Mouse (Mus musculus) cerebellum, adult 11-12 months (tissue): ENCODE results near the gene Wap.

Experiments used
- DNase-seq: peaks from one replicate; pipeline ENCODE4 v3.0.0; 2022

Gene Wap

DNA sequence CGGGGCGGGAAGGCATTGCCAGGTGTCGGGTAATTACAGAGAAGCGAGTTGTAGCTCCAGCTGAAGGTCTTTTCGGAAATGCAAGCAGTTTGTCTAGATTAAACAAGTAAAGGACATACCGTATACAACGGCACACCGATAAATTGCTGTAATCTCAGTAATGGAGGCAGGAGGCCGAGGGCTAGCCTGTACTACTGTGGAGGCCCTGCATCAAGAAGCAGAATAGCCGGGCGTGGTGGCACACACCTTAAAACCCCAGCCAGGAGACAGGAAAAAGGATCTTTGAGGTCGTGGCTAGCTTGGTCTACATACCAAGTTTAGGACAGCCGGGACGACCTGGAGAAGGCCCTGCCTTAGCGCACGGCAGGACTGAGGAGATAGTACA, 12.1 kb downstream of the Wap start:
- no peak for DNase-seq

DNA sequence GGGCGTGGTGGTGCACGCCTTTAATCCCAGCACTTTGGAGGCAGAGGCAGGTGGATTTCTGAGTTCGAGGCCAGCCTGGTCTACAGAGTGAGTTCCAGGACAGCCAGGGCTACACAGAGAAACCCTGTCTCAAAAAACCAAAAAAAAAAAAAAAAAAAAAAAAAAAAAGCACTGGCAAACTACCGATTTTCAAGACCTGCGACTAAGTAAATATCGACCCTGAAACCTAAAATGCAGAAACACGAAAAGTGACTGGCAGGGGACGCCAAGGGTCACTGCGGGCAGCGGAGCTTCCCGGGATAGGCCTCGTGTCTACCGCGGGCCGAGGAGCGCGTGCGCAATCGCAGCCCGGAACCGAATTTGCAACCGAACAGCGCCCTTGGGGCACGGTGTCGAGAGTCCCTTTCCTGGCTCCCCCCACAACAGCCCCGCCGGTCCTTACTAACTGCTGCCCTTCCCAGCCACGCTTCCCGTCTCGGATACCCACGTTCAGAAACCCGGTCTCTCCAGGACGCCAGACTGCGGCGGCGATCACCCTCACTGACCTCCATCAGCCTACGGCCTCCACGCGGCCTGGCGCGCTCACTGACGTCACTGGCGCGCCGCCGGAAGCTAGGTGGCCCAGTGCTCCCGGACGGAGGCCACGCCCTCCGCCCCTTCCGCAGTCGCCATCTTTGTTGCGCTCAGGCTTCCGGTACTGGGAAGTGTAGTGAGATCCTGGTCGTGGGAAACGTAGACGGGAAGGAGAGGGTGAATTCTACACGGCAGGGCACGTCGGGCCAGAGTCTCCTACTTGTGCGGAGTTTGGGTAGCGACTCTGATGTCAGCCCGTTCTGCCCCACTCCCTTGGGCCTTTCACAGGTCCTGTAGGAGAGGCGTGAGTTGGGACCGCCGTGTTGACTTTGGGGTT, 12.7 kb downstream of the Wap start, which contains the start of gene Tbrg4:
Gene Tbrg4, minus strand, starts transcription at position 590 of the 910 bp plus-strand sequence.
- DNase-seq: peak; percentile 94

DNA sequence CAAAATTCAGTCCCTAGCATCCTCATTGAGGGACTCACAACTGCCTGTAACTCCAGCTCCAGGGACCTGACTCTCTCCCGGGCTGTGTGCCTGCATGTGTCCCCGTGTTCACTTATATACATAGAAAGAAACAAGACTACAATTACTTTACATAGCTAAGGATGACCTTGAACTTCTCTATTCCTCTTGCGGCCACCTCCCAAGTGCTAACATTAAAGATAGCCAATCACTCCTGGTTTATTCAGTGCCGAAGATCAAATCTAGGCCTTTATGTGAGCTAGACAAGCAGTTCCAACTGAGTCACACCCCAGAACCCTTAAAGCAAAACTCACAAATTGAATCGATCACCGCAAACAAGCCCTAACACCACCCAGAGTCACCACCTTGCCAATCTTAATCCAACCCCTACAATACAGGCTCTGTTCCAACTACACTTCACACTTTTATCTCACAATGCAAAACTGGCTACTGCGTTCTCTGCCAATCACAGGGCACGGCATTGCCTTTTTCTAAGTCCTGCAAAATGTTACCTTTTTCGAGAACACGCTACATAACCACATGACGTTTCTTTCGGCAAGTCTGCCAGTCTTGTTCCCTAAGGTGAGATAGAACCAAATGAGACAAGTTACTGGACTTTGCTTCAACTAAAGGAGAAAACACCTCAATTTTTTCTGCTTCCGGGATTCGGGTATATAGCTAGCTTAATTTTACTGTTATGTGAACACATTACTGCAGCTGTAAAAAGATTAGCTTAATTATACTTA, 13.6 kb downstream of the Wap start:
- no peak for DNase-seq

DNA sequence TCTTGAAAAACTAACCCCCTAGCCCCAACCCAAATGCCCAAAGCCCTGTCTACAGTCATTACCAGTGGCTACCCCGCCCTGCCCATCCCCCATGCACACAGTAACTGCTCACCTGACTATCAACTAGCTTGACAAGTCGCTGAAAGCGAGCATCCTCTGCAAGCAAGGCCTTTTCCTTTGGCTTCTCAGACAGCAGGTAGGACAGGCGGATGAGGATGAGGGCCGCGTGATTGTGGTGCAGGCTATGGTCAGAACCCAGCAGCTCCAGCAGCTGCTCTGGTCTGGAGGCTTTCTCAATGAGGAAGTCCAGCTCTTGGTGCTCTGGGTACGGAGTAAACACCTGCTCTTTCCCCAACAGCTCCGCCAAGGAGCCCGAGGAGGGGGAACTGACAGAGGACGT, 14.7 kb downstream of the Wap start:
- no peak for DNase-seq

DNA sequence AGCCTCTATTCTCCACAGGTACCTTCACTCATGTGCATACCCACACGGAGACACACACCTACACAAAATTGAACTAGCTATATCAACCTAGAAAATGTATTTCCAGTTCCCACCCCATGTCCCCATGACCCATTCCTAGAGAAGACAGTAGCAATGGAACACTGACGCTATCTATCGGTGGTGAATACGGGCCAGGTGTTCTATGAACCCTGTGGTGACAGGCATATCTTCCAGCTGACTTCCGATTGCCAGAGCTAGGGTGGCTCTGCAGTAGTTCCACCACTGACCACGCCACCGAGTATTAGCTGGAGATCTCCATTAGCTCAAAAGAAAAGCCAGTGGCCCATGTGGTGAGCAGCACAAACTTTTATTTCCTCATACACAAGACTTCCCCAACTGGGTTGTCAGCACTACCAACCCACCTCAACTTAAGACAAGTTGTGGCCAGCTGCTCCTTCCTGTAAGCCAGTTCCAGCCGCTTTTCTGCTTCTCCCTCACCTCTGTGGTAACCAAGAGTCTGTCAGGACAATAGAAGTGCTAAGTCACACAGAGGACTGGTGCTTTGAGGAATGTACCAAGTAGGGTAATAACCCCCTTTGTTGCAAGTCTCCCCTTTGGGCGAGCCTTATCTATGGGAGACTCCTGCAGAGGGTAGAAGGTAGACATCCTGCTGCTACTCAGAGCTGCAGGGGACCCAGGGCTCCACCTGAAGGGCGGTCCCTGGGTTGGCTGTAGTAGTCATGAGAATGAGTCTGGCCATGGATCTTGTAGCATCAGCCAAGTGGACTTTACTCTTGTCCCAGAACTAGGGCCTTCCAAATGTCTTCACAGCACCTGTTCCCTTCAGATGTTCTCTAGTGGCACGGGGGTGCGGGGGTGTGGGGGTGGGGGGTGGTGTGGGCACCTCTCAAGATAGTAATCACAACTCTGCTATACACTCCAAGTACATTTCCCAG, 22.9 kb downstream of the Wap start:
- DNase-seq: no peak

DNA sequence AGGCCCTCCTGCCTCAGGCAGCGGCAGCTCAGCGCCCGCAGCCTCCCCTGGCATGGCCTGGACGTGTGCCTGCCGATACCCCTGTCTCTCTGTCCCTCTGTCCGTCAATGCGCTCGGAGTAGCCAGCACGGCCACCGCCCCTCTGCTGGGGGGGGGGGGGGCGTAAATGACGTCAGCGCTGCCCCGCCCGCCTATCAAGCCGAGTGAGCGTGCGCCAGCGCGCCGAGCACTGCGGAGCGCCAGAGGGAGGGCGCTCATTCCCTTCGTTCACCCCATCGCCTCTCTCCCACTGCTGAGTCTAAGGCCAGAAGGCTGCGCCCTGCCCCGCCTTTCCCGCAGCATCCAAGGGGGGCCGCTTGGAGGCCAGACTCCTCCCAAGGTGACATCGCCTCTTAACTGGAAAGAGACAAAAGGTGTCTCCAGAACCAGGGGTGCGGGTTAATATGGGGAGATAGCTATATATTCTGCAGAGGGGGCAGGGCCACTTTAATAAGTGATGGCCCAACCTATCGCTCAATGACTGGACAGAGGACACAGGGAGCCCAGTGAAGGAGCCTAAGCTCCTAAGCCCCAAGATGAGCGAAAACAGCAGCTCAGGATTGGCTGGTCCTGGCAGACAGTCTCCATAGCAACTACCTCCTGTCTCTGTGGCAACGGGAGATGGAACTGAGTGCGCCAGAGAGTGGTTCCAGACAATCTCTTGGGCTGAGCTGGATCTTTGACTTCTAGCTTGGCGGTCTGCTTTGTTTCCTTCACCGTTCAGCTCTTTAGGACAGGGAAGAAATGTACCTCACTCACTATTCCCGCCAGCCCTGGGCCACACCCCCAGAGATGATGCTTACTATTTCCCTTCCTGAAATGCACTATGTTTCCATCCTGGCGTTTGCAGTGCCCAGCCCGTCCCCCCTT, 32.7 kb downstream of the Wap start, which contains the start of gene Nacad:
Gene Nacad, minus strand, starts transcription at position 563 of the 909 bp plus-strand sequence.
- DNase-seq: peak; percentile 90

DNA sequence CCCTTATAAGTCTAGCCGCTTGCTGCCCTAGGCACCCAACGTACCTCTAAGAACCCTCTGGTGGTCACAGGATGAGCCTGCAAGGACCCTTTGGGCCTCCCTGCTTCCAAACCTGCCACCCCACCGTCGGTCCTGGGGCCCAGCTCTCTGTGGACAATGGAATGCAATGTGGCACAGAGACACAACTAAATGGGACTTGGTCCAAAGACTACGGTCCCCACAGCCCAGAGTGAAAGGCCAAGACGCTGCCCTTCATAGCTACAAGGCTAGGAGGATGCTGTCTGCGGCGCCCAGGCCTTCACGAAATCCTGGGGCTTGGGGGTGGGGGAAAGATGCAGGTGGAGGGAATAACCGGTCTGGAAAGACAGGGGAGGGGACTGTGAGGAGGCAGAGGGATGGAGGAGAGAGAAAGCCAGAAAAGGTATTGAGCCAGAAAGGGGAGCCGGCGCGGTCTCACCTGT, 33.4 kb downstream of the Wap start:
- DNase-seq: peak; percentile 77

DNA sequence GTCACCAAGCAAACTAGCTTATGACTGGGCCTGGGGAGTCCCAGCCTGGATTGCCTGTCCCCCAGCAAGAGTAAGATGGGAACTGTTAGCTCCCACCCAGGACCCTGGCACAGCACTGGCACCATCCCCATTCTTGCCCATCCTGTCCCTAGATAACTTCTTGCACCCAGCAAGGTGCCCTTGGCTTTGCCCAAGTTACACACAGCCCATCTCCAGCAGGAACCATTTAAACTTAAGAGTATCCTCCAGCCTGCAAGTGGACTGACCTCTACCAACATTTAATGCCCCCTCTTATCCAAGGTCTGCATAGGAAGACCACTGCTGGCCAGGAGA, 33.9 kb downstream of the Wap start:
- DNase-seq: no peak

DNA sequence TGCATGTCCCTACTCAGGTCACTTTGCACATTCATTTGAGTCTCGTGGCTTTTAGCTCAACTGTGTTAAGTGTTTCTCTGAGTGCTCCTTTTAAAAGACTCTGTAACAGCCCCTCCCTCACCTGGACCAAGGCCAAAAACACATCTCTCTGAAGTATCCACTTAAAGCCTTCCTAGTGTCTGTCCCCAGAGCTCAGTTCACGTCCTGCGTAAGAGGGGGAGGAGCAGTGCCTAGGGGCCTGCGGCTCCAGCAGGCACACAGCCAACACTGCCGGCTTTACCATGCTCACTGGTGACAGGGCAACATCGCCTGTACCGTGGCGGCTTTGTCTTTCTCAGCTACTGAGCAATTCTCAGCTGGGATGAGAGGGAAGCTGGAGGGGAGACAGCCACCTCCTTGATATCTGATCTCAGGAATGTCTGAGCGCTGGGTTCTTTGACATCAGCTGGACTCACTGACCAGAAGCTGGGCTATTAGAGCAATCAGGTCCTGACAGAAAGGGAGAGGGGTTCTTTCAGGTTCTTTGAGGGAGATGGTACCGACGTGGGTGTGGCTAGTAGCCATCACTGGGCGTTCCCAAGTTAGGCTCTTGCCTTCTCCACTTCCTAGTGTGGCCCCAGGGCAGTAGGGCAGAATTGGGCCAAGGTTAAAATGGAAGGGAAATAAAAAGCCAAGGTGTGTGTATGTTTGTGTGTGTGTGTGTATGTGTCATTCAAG, 34.4 kb downstream of the Wap start:
- peak; percentile 82 for DNase-seq

DNA sequence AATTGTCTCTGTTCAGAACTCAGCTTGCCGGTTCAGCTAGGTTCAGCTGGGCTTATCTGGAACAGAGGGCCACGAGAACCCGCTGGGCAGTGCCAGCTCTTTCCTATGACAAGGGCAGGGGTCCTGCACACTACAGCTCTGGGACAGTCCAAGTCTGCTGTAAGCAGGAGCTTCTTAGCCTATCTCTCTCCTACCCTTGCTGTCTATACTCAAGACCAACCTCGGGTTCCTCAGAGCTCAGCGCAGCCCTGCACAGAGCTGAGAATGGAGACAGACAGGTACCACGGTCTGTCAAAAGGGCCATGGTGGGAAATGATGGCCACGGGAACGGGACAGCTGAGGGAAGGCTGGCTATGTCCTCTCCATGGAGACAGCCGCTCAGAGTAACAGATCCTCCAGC, 35.2 kb downstream of the Wap start:
- DNase-seq: no peak

DNA sequence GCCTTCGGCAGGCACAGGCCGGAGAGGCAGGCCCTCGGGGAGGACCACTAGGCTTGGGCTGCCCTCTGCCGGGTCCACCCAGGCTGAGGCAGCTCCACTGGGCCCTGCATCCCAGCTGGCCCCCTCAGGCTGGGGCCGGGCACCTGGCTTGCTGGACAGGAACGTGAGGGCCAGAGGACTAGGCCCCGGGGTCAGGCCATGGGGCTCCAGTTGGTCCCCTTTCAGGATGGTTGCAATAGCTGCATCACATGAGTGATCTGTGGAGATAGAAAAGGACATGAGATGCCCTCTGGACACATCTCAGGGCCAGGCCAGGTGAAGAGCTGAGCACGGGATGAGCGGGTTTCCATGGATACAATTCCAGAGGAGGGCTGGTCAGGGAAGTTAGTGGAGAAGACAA, 35.8 kb downstream of the Wap start:
- DNase-seq: no peak

DNA sequence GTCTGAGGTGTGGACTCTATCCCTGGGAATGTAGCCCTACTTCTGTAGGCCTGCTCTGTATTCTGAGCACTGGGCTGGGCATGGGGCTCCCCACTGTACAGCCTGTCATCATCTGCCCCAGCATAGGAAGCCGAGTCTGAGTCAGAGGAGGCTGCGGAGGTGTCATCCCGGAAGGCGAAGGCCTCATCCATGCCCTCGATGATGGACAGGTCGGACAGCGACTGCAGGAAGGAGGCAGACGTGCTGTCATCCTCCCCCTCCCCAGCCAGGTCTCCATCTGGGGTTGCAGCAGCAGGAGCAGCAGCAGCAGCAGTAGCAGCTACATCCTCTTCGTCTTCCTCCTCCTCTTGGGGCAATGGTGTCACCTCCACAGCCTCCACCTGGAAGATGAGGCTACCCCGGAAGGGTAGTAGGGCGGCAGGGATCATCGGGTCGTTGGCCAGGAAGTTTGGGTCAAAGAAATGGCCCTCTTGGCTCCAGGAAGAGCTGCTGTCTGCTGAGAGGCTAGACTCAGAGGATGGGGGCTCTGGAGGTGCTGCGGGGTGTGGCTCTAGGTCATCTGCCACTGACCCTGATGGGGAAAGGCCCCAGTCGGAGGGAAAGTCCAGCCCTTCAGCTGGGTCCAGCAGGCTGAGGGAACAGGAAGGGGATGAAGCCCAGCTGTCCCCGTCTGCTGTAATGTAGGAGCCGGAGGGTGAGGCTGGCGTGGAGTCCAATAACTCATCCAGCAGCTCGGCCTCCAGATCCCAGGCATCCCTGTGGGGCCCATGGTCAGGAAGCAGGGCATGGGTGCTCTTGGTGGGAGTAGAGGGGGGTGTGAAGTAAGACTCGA, 36.6 kb downstream of the Wap start:
- peak; percentile 51 for DNase-seq

DNA sequence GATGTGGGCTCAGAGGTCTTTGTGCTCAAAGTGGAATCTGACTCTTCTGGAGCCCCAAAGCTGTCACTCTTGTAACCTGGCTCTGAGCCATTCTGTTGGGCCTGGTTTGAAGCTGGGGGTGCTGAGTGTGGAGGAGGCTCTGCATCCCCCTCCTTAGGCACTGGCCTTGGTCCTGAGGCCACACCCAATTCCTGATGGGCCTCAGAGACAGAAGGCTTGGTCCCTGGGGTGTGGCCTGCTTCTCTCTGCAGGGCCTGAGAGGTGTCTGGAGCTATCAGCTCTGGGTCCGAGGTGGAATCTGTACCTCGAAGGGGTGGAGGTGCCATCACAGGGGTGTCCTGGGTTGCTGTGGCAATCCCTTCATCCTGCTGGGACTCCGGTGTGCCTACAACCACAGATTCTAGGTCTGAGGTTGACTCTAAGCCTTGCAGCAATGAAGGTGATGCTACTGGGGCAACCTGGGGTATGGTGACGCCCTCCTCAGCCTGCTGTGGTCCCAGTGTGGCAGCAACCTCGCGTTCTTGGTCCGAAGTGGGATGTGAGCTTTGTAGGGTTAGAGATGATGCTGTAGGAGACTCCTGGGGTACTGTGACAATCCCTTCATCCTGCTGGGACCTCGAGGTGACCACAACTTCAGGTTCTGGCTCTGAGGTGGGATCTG, 38.0 kb downstream of the Wap start:
- no peak for DNase-seq

DNA sequence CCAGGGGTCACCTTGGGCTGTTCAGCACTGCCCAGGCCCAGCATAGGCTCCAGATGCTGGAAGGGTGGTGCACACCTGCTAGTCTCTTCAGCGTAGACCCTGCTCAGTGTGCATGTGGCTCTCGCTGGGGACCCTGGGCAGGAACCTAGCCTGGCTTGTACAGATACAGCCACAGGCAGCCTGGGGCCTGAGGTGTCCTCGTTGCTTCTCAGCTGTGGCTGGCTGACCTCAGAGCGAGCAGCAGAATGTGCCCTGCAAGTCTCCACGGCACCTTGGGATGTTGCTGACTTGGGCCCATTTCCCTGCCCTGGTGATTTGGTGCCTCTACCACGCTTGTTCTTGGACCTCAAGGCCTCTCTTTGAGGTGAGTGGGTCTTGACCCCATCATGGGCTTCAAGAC, 38.6 kb downstream of the Wap start:
- DNase-seq: no peak

DNA sequence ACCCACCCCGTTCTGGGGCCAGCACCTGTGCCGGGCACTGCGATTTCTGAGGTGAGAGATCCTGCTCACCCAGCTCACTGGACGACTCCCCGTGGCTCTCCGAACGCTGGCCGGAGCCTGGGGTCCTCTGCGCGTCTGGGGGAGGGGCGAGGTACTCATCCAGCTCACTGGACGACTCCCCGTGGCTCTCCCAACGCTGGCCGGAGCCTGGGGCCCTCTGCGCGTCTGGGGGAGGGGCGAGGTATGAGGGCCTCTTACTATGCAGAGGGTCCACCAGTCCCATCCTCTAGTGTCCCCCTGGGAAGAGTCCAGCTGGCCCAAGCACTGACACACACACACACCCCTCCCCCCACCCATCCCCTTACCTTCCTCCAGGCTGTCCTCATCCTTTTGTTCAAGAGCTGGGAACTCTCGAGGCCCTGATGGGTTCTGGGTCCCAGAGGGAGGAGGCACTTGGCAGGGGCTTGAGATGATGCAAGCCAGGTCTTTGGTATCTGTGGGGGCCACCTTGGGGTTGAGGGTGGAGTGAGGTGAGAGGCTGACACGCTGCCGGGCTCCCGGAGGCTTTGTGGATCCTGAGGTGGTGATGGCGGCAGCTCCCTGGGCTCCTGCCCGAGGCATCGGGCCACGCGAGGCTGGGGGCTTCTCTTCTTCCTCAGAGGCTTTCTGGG, 39.3 kb downstream of the Wap start:
- DNase-seq: peak; percentile 61

DNA sequence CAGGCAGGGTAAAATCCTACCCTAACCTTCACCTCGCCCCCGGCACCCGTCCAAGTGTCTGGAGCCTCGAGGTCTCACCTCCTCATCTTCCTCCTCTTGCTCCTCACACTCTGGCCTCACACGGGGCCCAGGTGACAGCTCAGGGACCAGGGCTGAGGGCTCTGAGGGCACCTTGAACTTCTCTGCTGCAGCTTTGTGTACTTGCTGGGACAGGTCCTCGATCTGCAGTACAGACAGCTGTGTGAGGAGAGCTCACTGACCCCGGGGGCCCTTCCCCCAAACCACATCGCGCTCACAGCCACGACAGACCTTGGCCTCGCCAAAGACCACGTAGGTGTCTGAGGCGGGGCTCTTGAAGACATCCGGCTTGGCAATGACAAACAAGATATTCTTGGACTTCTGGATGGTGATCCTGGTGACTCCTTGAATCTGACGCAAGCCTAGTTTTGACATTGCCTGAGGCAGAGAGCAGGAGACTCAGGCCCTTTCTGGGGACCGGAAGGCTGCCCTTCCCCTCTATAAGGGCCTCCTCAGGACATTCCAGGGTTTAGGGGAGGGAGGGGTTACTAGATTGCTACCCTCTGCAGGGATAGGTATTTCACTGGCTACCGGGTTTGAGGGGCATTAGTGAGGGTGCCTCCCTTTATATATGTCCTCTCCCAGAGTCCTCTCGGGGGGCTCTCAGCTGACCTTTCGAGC, 40.1 kb downstream of the Wap start:
- peak; percentile 42 for DNase-seq

DNA sequence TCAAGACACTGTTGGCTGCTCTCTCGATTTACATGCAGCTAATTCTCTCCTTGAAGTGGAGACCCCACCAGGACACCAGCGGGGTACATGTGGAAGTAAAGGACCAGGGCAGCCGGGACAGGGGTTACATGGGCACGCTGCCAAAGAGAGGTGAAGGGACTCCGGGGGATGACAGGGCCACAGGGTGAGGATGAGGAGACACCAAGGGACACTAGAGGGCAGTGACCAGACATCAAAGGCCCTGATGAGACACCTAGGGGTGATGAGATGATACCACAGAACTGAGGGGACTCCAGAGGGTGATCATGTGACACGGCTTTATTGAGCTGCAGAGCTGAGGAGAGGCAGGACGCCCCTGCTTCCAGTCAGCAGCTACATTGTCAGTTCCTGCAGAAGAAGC, 40.9 kb downstream of the Wap start:
- DNase-seq: peak; percentile 45

DNA sequence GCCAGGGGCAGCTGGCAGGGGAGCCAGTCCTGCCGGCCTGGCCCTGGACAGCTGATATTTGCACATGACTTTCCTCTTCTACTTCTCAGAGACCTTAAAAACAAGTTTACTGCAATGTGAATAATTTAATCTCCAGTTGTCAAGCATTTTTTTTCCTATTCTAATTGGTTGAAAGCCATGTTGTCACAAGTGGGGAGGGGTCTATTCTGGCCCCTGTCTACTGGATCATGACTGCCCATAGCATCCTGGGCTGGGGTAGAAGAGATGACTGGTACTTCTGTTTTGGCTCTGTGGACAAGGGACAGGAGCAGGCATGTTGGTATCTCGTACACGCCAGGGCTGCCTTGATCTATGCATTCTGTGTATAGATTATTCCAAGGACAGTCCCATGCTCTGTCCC, 41.8 kb downstream of the Wap start:
- DNase-seq: no peak
